In genomic region chr13:34106999-34107398, GRCm38 (mm10) we compare ENCODE assay signal across 1 mouse cellular context.
A peak's percentile ranks its signal among the peaks of the same experiment; 100 is the strongest.
TF ChIP-seq lines count a peak whose summit lies in the region.

No protein-coding gene starts in this region.

TF ChIP-seq in MEL, 35 proteins besides CTCF, POLR2A, EP300 and RAD21:
- TF ChIP-seq E2F4 (IDR thresholded peaks at IDR 0.05; ENCODE audit: borderline replicate concordance, low read depth, low read length) (no peak), ELF1 (IDR thresholded peaks at IDR 0.05; ENCODE audit: low read depth, low read length) (peak; percentile 72), HCFC1 (IDR thresholded peaks at IDR 0.05; ENCODE audit: low read depth, low read length) (0 out of 2 replicates have a peak, but pooled peaks have one; percentile 18), JUND (IDR thresholded peaks at IDR 0.05; ENCODE audit: low read depth, low read length) (no peak), UBTF (IDR thresholded peaks at IDR 0.05; ENCODE audit: borderline replicate concordance, insufficient read depth, low read depth, low read length) (no peak), USF2 (IDR thresholded peaks at IDR 0.05; ENCODE audit: borderline replicate concordance in 1 of 2, insufficient read depth in 1 of 2, low read depth in 1 of 2, low read length in 2 of 2) (no peak), USF1 (IDR thresholded peaks at IDR 0.05; ENCODE audit: low read depth, low read length) (no peak), TBP (IDR thresholded peaks at IDR 0.05; ENCODE audit: low read depth, low read length) (0 out of 2 replicates have a peak, but pooled peaks have one; percentile 19), POLR2AphosphoS2 (IDR thresholded peaks at IDR 0.05; ENCODE audit: low read length) (no peak), GABPA (IDR thresholded peaks at IDR 0.05; ENCODE audit: low read depth, low read length) (no peak)
